Mouse (Mus musculus): ENCODE results near the gene Med27.

Med27 gene

GRCm38 (mm10) chr2:29436376-29436775, 89.8 kb downstream of the Med27 start:
- in situ Hi-C loops (cut with MseI, MboI) = no loop called here

GRCm38 (mm10) chr2:29437111-29437510, 90.5 kb downstream of the Med27 start:
- in situ Hi-C loops (cut with MseI, MboI) = no loop called here

GRCm38 (mm10) chr2:29437861-29438529, 91.4 kb downstream of the Med27 start:
- in situ Hi-C loops (cut with MseI, MboI) = no loop called here

GRCm38 (mm10) chr2:29438530-29438862, 91.9 kb downstream of the Med27 start:
- in situ Hi-C loops (cut with MseI, MboI) = no loop called here

- in situ Hi-C loops (cut with MseI, MboI) = no loop called here
These were observed 92.4 kb downstream of the Med27 start for GRCm38 (mm10) chr2:29438986-29439385.

- in situ Hi-C loops (cut with MseI, MboI) = no loop called here
These were observed 92.8 kb downstream of the Med27 start for GRCm38 (mm10) chr2:29439396-29439795.

GRCm38 (mm10) chr2:29439857-29440502, 93.4 kb downstream of the Med27 start:
- in situ Hi-C loops (cut with MseI, MboI) = no loop called here

- in situ Hi-C loops (cut with MseI, MboI) = no loop called here
These were observed 95.7 kb downstream of the Med27 start for GRCm38 (mm10) chr2:29442275-29442674.

GRCm38 (mm10) chr2:29443626-29444217, 97.1 kb downstream of the Med27 start:
- in situ Hi-C loops (cut with MseI, MboI) = no loop called here

GRCm38 (mm10) chr2:29448476-29449002, 101.9 kb downstream of the Med27 start:
- in situ Hi-C loops (cut with MseI, MboI) = no loop called here

GRCm38 (mm10) chr2:29451368-29451999, 104.9 kb downstream of the Med27 start:
- in situ Hi-C loops (cut with MseI, MboI) = no loop called here

- in situ Hi-C loops (cut with MseI, MboI) = no loop called here
These were observed 106.8 kb downstream of the Med27 start for GRCm38 (mm10) chr2:29453376-29453775.

- in situ Hi-C loops (cut with MseI, MboI) = no loop called here
These were observed 110.2 kb downstream of the Med27 start for GRCm38 (mm10) chr2:29456631-29457320.

- in situ Hi-C loops (cut with MseI, MboI) = no loop called here
These were observed 111.1 kb downstream of the Med27 start for GRCm38 (mm10) chr2:29457677-29458076.

GRCm38 (mm10) chr2:29458346-29458950, 111.8 kb downstream of the Med27 start:
- in situ Hi-C loops (cut with MseI, MboI) = no loop called here

GRCm38 (mm10) chr2:29459648-29460047, 113.0 kb downstream of the Med27 start:
- in situ Hi-C loops (cut with MseI, MboI) = no loop called here

- in situ Hi-C loops (cut with MseI, MboI) = no loop called here
These were observed 115.2 kb downstream of the Med27 start for GRCm38 (mm10) chr2:29461841-29462240.

- in situ Hi-C loops (cut with MseI, MboI) = no loop called here
These were observed 116.5 kb downstream of the Med27 start for GRCm38 (mm10) chr2:29463039-29463585.

GRCm38 (mm10) chr2:29464851-29465648, 118.4 kb downstream of the Med27 start:
- in situ Hi-C loops (cut with MseI, MboI) = no loop called here

- in situ Hi-C loops (cut with MseI, MboI) = no loop called here
These were observed 119.1 kb downstream of the Med27 start for GRCm38 (mm10) chr2:29465649-29466137.
